Mouse (Mus musculus): ENCODE data around the gene Hrct1. TPM values are rescaled to one million over a fixed set of nuclear protein-coding genes. Genes with fewer than 3 reads are reported as not detected.

Hrct1 gene
- total and polyA plus RNA-seq, 3 experiments = not detected

DNA sequence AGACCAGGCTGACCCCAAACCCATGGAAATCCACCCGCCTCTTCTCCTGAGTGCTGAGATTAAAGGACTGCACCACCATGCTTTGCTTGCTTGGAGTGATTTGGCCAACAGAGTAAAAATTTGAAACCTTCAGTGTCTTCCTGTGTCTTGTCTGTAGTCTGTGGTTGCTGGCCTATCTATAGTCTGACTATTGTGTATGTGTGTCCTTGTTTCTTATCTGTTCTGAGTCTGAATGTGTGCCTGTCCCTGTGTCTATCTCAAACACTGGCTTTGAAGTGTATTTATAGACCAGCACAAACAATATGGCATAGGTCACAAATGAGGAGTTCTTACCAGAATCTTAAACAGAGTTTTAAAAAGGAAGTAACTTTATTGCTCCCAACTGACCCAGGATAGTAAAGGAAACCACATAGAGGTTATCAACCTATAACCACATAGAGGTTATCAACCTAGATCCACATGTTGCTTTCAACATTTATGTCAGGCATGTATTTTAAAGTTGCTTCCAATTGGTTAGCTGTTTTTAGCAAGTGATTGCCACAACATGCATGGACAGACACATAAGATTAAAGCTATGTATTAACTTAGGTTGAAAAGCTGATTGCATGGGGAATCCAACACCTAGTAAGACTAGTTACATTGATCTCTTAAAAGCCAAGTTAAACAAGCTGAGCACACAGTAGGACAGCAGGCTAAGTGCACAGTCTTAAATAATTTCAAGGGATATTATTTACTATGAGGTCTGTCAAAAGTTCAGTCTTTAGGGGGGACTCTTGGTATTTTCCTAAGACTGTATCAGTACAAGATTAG is 32.3 kb upstream of the Hrct1 start:
- no peaks in the 10 kb centered on the region for H3K36me3 ChIP-seq (replicated peaks in 1 of 2; ENCODE audit: control insufficient read depth in 1 of 2, insufficient read depth in 1 of 2, low read length in 1 of 2)
- H3K27me3 ChIP-seq (replicated peaks) = peaks cover 90% of the 10 kb centered on the region
- H3K9ac ChIP-seq (ENCODE audit: insufficient read depth, low read depth) = no peak overlapping the region
- in situ Hi-C loops (cut with MboI; ENCODE audit: low pct_ligation_motif_present, low pct_unique_long_range_greater_than_20kb, low sequenced_read_pairs) = no loop called here
- no peak for DNase-seq (ENCODE audit: extremely low read depth)
- TF ChIP-seq MAFK (IDR thresholded peaks at IDR 0.05; ENCODE audit: insufficient replicate concordance, low read length) = no peak
- TF ChIP-seq NELFE (IDR thresholded peaks at IDR 0.05; ENCODE audit: low read depth, low read length) = no peak
- TF ChIP-seq JUN (IDR thresholded peaks at IDR 0.05; ENCODE audit: insufficient read depth, low read depth, low read length) = no peak
- TF ChIP-seq BHLHE40 (IDR thresholded peaks at IDR 0.05; ENCODE audit: low read depth, low read length) = no peak
- H3K4me1 ChIP-seq (ENCODE audit: control insufficient read depth in 1 of 2, insufficient read depth in 2 of 2) = no peaks in the 10 kb centered on the region
- dilution Hi-C loops (cut with MboI; ENCODE audit: extremely low pct_ligation_motif_present, extremely low pct_unique_long_range_greater_than_20kb, low sequenced_read_pairs) = no loop called here
- no peaks in the 10 kb centered on the region for H3K9me3 ChIP-seq (replicated peaks; ENCODE audit: low read length)
- no peak overlapping the region for H3K27ac ChIP-seq (ENCODE audit: insufficient read depth, low read depth)
- no peaks in the 10 kb centered on the region for H3K79me2 ChIP-seq (replicated peaks; ENCODE audit: control insufficient read depth, extremely low read depth, insufficient read depth, poor library complexity, severe bottlenecking)
- no peak overlapping the region for H3K4me3 ChIP-seq (replicated peaks in 1 of 3; ENCODE audit: low read depth in 2 of 3, low read length in 2 of 3, poor library complexity in 1 of 3)
- no peak overlapping the region for H3K4me2 ChIP-seq (ENCODE audit: insufficient read depth, low read depth, poor library complexity, severe bottlenecking)

DNA sequence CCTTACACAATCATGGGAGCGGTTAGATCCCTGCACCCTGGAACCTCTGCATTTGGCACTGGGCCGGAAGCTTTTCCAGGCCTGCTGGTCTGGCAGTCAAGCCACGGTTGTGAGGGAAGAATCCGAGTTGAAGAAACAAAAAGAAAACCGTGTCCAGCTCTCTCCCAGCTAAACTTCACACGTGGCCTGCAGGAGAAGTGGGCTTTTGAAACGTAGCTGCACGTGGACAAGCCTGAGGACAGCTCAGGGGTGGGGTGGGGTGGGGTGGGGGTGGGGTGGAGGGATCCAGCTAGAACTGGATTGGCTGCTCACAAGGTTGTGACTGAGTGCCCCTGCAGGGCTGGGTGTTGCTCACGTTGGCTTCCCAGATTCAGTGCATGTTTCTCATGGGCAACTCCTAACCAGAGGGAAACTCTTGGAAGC is 31.7 kb upstream of the Hrct1 start:
- Histone ChIP-seq H3K27me3 (replicated peaks) (peaks cover 90% of the 10 kb centered on the region), H3K9me3 (replicated peaks; ENCODE audit: low read length) (no peaks in the 10 kb centered on the region), H3K9ac (ENCODE audit: insufficient read depth, low read depth) (no peak overlapping the region), H3K27ac (ENCODE audit: insufficient read depth, low read depth) (no peak overlapping the region), H3K4me2 (ENCODE audit: insufficient read depth, low read depth, poor library complexity, severe bottlenecking) (no peak overlapping the region), H3K36me3 (replicated peaks in 1 of 2; ENCODE audit: control insufficient read depth in 1 of 2, insufficient read depth in 1 of 2, low read length in 1 of 2) (no peaks in the 10 kb centered on the region), H3K79me2 (replicated peaks; ENCODE audit: control insufficient read depth, extremely low read depth, insufficient read depth, poor library complexity, severe bottlenecking) (no peaks in the 10 kb centered on the region), H3K4me3 (replicated peaks in 1 of 3; ENCODE audit: low read depth in 2 of 3, low read length in 2 of 3, poor library complexity in 1 of 3) (no peak overlapping the region), H3K4me1 (ENCODE audit: control insufficient read depth in 1 of 2, insufficient read depth in 2 of 2) (no peaks in the 10 kb centered on the region)
- no peak for DNase-seq (ENCODE audit: extremely low read depth)
- dilution Hi-C loops (cut with MboI; ENCODE audit: extremely low pct_ligation_motif_present, extremely low pct_unique_long_range_greater_than_20kb, low sequenced_read_pairs) = no loop called here
- no peak for TF ChIP-seq POLR2AphosphoS2 (IDR thresholded peaks at IDR 0.05; ENCODE audit: low read depth, low read length)
- no peak for TF ChIP-seq ELF1 (IDR thresholded peaks at IDR 0.05; ENCODE audit: low read depth, low read length)
- TF ChIP-seq USF2 (conservative IDR thresholded peaks at IDR 0.05; ENCODE audit: low read depth, low read length) = no peak
- in situ Hi-C loops (cut with MboI; ENCODE audit: low pct_ligation_motif_present, low pct_unique_long_range_greater_than_20kb, low sequenced_read_pairs) = no loop called here

DNA sequence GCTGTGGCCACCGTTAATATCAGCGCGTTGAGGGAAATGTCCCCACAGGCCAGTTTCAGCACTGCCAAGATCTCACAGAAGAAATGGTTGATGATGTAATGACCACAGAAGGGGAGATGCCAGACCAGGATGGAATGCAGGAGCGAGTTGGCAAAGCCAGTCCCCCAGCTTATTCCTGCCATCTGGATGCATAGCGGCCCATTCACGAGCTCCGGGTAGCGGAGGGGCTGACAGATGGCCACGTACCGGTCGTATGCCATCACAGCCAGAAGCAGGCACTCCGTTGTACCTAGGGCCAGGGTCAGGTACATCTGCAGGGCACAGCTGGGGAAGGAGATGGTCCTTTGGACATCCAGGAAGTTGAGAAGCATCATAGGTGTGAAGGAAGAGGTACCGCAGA is 30.4 kb upstream of the Hrct1 start:
- dilution Hi-C loops (cut with MboI; ENCODE audit: extremely low pct_ligation_motif_present, extremely low pct_unique_long_range_greater_than_20kb, low sequenced_read_pairs) = no loop called here
- H3K4me1 ChIP-seq (ENCODE audit: control insufficient read depth in 1 of 2, insufficient read depth in 2 of 2) = no peaks in the 10 kb centered on the region
- H3K36me3 ChIP-seq (replicated peaks in 1 of 2; ENCODE audit: control insufficient read depth in 1 of 2, insufficient read depth in 1 of 2, low read length in 1 of 2) = no peaks in the 10 kb centered on the region
- no peak overlapping the region for H3K4me3 ChIP-seq (replicated peaks in 1 of 3; ENCODE audit: low read depth in 2 of 3, low read length in 2 of 3, poor library complexity in 1 of 3)
- no peaks in the 10 kb centered on the region for H3K79me2 ChIP-seq (replicated peaks; ENCODE audit: control insufficient read depth, extremely low read depth, insufficient read depth, poor library complexity, severe bottlenecking)
- H3K27ac ChIP-seq (ENCODE audit: insufficient read depth, low read depth) = no peak overlapping the region
- H3K4me2 ChIP-seq (ENCODE audit: insufficient read depth, low read depth, poor library complexity, severe bottlenecking) = no peak overlapping the region
- no peak overlapping the region for H3K9ac ChIP-seq (ENCODE audit: insufficient read depth, low read depth)
- in situ Hi-C loops (cut with MboI; ENCODE audit: low pct_ligation_motif_present, low pct_unique_long_range_greater_than_20kb, low sequenced_read_pairs) = no loop called here
- no peaks in the 10 kb centered on the region for H3K9me3 ChIP-seq (replicated peaks; ENCODE audit: low read length)
- TF ChIP-seq MAZ (IDR thresholded peaks at IDR 0.05; ENCODE audit: low read depth, low read length) (no peak), MYC (IDR thresholded peaks at IDR 0.05; ENCODE audit: low read depth, low read length) (no peak), TBP (conservative IDR thresholded peaks at IDR 0.05; ENCODE audit: low read depth, low read length) (no peak), ETS1 (conservative IDR thresholded peaks at IDR 0.05; ENCODE audit: low read depth, low read length) (no peak), ZNF384 (IDR thresholded peaks at IDR 0.05; ENCODE audit: low read depth, low read length) (no peak), IRF4 (IDR thresholded peaks at IDR 0.05; ENCODE audit: low read depth, low read length) (no peak), USF1 (IDR thresholded peaks at IDR 0.05; ENCODE audit: low read depth, low read length) (no peak), JUN (IDR thresholded peaks at IDR 0.05; ENCODE audit: insufficient read depth, low read depth, low read length) (no peak), RCOR1 (conservative IDR thresholded peaks at IDR 0.05; ENCODE audit: low read depth, low read length) (no peak), ELF1 (IDR thresholded peaks at IDR 0.05; ENCODE audit: low read depth, low read length) (no peak), MXI1 (IDR thresholded peaks at IDR 0.05; ENCODE audit: low read depth, low read length) (no peak), SIN3A (IDR thresholded peaks at IDR 0.05; ENCODE audit: low read length) (no peak), MAFK (IDR thresholded peaks at IDR 0.05; ENCODE audit: insufficient replicate concordance, low read length) (no peak)
- no peak for DNase-seq (ENCODE audit: extremely low read depth)
- H3K27me3 ChIP-seq (replicated peaks) = peaks cover 93% of the 10 kb centered on the region

Measured in CH12.LX (cell line).